Mouse (Mus musculus): ENCODE results near the gene Snapc5. TPM values are rescaled to one million over a fixed set of nuclear protein-coding genes. Genes with fewer than 3 reads are reported as not detected.

Snapc5 gene
- polyA plus RNA-seq, 1 experiment from 2014 or later: 25.6 TPM

DNA sequence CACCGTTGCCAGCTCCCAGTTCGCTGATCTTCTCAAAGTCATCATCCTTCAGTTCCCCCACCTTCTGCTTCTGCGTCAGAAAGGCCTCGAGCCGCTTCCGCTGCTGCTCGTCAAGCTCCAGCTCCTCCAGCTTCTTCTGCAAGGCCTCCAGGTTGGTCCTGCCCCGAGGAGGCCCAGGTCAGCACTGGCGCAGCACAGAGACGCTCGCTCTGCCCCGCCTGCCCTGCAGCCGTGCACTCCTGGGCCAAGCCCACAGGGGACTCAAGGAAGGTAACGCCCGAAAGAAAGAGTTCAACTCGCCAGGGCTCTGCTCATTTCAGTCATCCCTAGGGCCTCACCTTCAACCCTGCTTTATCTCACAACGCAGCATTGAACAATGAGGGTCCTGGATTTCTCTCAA lies 35.4 kb downstream of the Snapc5 start:
- DNase-seq: no peak

DNA sequence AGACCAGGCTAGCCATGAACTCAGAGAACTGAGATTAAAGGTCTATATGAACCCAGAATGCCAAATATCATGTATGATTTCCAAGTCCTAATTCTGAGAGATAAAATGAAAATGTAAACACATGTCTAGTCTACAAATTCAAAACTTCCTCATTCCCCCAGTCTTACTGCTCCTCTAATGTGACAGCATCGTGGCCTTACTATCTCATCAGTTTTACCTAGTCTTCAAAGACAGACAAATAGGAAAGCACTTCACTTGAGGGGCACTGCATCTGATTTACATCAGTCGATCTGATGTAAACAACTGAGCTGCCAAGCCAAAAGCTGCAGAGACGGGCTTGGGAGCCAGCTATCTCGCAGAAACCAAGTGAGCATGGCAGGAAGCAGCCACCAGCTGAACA lies 37.0 kb downstream of the Snapc5 start:
- H3K4me3 ChIP-seq (replicated peaks; ENCODE audit: low read depth, low read length): no peak overlapping the region
- no peak overlapping the region for H3K9ac ChIP-seq (replicated peaks; ENCODE audit: low read length)
- H3K4me1 ChIP-seq (ENCODE audit: control insufficient read depth, insufficient read depth, low read length): no peaks in the 10 kb centered on the region
- ATAC-seq (ENCODE audit: low FRiP score, low TSS enrichment) (no peak), DNase-seq (no peak)
- no peaks in the 10 kb centered on the region for H3K27me3 ChIP-seq (ENCODE audit: control insufficient read depth, insufficient read depth, low read length)
- no peak overlapping the region for H3K27ac ChIP-seq (replicated peaks; ENCODE audit: low read depth, low read length)
- 87% methylated on average over 4 of the region's 4 CpGs for WGBS
- H3K4me2 ChIP-seq (ENCODE audit: low read length): no peak overlapping the region
- H3K36me3 ChIP-seq (ENCODE audit: control insufficient read depth, insufficient read depth, low read length): peaks cover 13% of the 10 kb centered on the region; the same call in 1 of the 2 replicates
- H3K9me3 ChIP-seq (ENCODE audit: control insufficient read depth, low read length): no peaks in the 10 kb centered on the region

More for the DNA sequence above, 35.4 kb downstream of the Snapc5 start:
- Histone ChIP-seq H3K27ac (replicated peaks; ENCODE audit: low read depth, low read length) (no peak overlapping the region), H3K4me1 (ENCODE audit: control insufficient read depth, insufficient read depth, low read length) (no peaks in the 10 kb centered on the region), H3K4me2 (ENCODE audit: low read length) (no peak overlapping the region), H3K9ac (replicated peaks; ENCODE audit: low read length) (no peak overlapping the region), H3K4me3 (replicated peaks; ENCODE audit: low read depth, low read length) (no peak overlapping the region), H3K27me3 (ENCODE audit: control insufficient read depth, insufficient read depth, low read length) (no peaks in the 10 kb centered on the region), H3K36me3 (ENCODE audit: control insufficient read depth, insufficient read depth, low read length) (peaks cover 22% of the 10 kb centered on the region; the same call in 1 of the 2 replicates), H3K9me3 (ENCODE audit: control insufficient read depth, low read length) (no peaks in the 10 kb centered on the region)
- WGBS: 93% methylated on average over 17 of the region's 17 CpGs
- no peak for ATAC-seq (ENCODE audit: low FRiP score, low TSS enrichment)

GRCm38 (mm10) chr9:64216641-64217040 lies 37.6 kb downstream of the Snapc5 start:
- no peak overlapping the region for H3K4me3 ChIP-seq (replicated peaks; ENCODE audit: low read depth, low read length)
- no peaks in the 10 kb centered on the region for H3K27me3 ChIP-seq (ENCODE audit: control insufficient read depth, insufficient read depth, low read length)
- DNase-seq (no peak), ATAC-seq (ENCODE audit: low FRiP score, low TSS enrichment) (no peak)
- H3K27ac ChIP-seq (replicated peaks; ENCODE audit: low read depth, low read length): no peak overlapping the region
- H3K36me3 ChIP-seq (ENCODE audit: control insufficient read depth, insufficient read depth, low read length): peaks cover 11% of the 10 kb centered on the region; the same call in 1 of the 2 replicates
- H3K9ac ChIP-seq (replicated peaks; ENCODE audit: low read length): no peak overlapping the region
- 100% methylated on average over 2 of the region's 2 CpGs for WGBS
- H3K9me3 ChIP-seq (ENCODE audit: control insufficient read depth, low read length): no peaks in the 10 kb centered on the region
- no peak overlapping the region for H3K4me2 ChIP-seq (ENCODE audit: low read length)
- no peaks in the 10 kb centered on the region for H3K4me1 ChIP-seq (ENCODE audit: control insufficient read depth, insufficient read depth, low read length)

- H3K36me3 ChIP-seq (ENCODE audit: control insufficient read depth, insufficient read depth, low read length): no peaks in the 10 kb centered on the region
- no peak overlapping the region for H3K4me3 ChIP-seq (replicated peaks; ENCODE audit: low read depth, low read length)
- H3K4me1 ChIP-seq (ENCODE audit: control insufficient read depth, insufficient read depth, low read length): no peaks in the 10 kb centered on the region
- H3K4me2 ChIP-seq (ENCODE audit: low read length): no peak overlapping the region
- H3K9me3 ChIP-seq (ENCODE audit: control insufficient read depth, low read length): no peaks in the 10 kb centered on the region
- no peak overlapping the region for H3K9ac ChIP-seq (replicated peaks; ENCODE audit: low read length)
- no peak for DNase-seq
- ATAC-seq (ENCODE audit: low FRiP score, low TSS enrichment): no peak
- no peaks in the 10 kb centered on the region for H3K27me3 ChIP-seq (ENCODE audit: control insufficient read depth, insufficient read depth, low read length)
- H3K27ac ChIP-seq (replicated peaks; ENCODE audit: low read depth, low read length): no peak overlapping the region
These were observed 38.8 kb downstream of the Snapc5 start for GRCm38 (mm10) chr9:64217887-64218286.

DNA sequence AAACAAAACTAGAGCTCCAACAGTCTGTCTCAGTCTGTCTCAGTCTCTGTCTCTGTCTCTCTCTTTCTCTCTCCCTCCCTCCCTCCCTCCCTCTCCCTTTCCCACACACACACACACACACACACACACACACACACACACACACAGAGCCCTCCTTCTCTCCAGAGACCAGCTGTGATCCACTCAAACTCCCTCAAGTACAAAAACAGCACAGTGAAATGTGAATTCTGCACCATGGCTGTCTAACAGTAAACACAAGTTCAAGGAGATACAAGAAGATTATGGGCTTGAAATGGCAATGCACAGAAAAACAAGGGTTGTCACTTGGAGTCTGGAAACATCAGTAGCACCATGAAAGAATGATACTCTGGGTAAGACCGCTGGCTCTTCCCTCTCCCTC lies 40.2 kb downstream of the Snapc5 start:
- no peaks in the 10 kb centered on the region for H3K36me3 ChIP-seq (ENCODE audit: control insufficient read depth, insufficient read depth, low read length)
- DNase-seq (no peak), ATAC-seq (ENCODE audit: low FRiP score, low TSS enrichment) (no peak)
- H3K4me1 ChIP-seq (ENCODE audit: control insufficient read depth, insufficient read depth, low read length): no peaks in the 10 kb centered on the region
- no peak overlapping the region for H3K4me2 ChIP-seq (ENCODE audit: low read length)
- H3K27me3 ChIP-seq (ENCODE audit: control insufficient read depth, insufficient read depth, low read length): no peaks in the 10 kb centered on the region
- no peak overlapping the region for H3K4me3 ChIP-seq (replicated peaks; ENCODE audit: low read depth, low read length)
- WGBS: 59% methylated on average over 1 of the region's 1 CpGs
- no peak overlapping the region for H3K9ac ChIP-seq (replicated peaks; ENCODE audit: low read length)
- H3K9me3 ChIP-seq (ENCODE audit: control insufficient read depth, low read length): no peaks in the 10 kb centered on the region
- no peak overlapping the region for H3K27ac ChIP-seq (replicated peaks; ENCODE audit: low read depth, low read length)

- DNase-seq: no peak
- H3K9ac ChIP-seq (replicated peaks; ENCODE audit: low read length): no peak overlapping the region
These were observed 40.8 kb downstream of the Snapc5 start for GRCm38 (mm10) chr9:64219772-64220420.

GRCm38 (mm10) chr9:64220603-64221002 lies 41.5 kb downstream of the Snapc5 start:
- no peak overlapping the region for H3K4me3 ChIP-seq (replicated peaks; ENCODE audit: low read depth, low read length)
- 71% methylated on average over 1 of the region's 1 CpGs for WGBS
- no peak overlapping the region for H3K9ac ChIP-seq (replicated peaks; ENCODE audit: low read length)
- ATAC-seq (ENCODE audit: low FRiP score, low TSS enrichment) (no peak), DNase-seq (no peak)
- H3K27ac ChIP-seq (replicated peaks; ENCODE audit: low read depth, low read length): no peak overlapping the region
- no peaks in the 10 kb centered on the region for H3K9me3 ChIP-seq (ENCODE audit: control insufficient read depth, low read length)
- H3K4me2 ChIP-seq (ENCODE audit: low read length): no peak overlapping the region
- H3K27me3 ChIP-seq (ENCODE audit: control insufficient read depth, insufficient read depth, low read length): no peaks in the 10 kb centered on the region
- H3K4me1 ChIP-seq (ENCODE audit: control insufficient read depth, insufficient read depth, low read length): no peaks in the 10 kb centered on the region
- no peaks in the 10 kb centered on the region for H3K36me3 ChIP-seq (ENCODE audit: control insufficient read depth, insufficient read depth, low read length)

More at GRCm38 (mm10) chr9:64219772-64220420, 40.8 kb downstream of the Snapc5 start:
- WGBS: 86% methylated on average over 10 of the region's 10 CpGs
- Histone ChIP-seq H3K4me3 (replicated peaks; ENCODE audit: low read depth, low read length) (no peak overlapping the region), H3K9me3 (ENCODE audit: control insufficient read depth, low read length) (no peaks in the 10 kb centered on the region), H3K27me3 (ENCODE audit: control insufficient read depth, insufficient read depth, low read length) (no peaks in the 10 kb centered on the region), H3K27ac (replicated peaks; ENCODE audit: low read depth, low read length) (no peak overlapping the region), H3K4me2 (ENCODE audit: low read length) (no peak overlapping the region), H3K36me3 (ENCODE audit: control insufficient read depth, insufficient read depth, low read length) (no peaks in the 10 kb centered on the region), H3K4me1 (ENCODE audit: control insufficient read depth, insufficient read depth, low read length) (no peaks in the 10 kb centered on the region)
- no peak for ATAC-seq (ENCODE audit: low FRiP score, low TSS enrichment)

DNA sequence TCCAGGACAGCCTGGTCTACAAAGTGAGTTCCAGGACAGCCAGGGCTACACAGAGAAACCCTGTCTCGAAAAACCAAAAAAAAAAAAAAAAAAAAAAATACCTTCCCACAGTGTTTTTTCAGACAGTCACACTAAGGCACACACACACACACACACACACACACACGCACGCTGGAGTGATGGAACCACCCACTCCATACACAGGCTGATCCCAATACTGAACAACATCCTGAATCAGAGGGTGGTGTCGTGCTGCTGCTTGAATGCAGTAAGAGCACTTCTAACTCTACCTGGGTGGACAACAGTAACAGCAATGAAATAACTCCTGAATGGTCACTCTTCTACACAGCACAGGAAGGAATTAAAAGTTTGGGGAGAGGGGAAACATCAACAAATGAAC lies 42.4 kb downstream of the Snapc5 start:
- no peak overlapping the region for H3K4me3 ChIP-seq (replicated peaks; ENCODE audit: low read depth, low read length)
- no peak overlapping the region for H3K4me2 ChIP-seq (ENCODE audit: low read length)
- ATAC-seq (ENCODE audit: low FRiP score, low TSS enrichment): no peak
- H3K9ac ChIP-seq (replicated peaks; ENCODE audit: low read length): no peak overlapping the region
- 89% methylated on average over 4 of the region's 4 CpGs for WGBS
- no peak for DNase-seq
- H3K27ac ChIP-seq (replicated peaks; ENCODE audit: low read depth, low read length): no peak overlapping the region
- H3K4me1 ChIP-seq (ENCODE audit: control insufficient read depth, insufficient read depth, low read length): no peaks in the 10 kb centered on the region
- H3K27me3 ChIP-seq (ENCODE audit: control insufficient read depth, insufficient read depth, low read length): no peaks in the 10 kb centered on the region
- H3K9me3 ChIP-seq (ENCODE audit: control insufficient read depth, low read length): no peaks in the 10 kb centered on the region
- no peaks in the 10 kb centered on the region for H3K36me3 ChIP-seq (ENCODE audit: control insufficient read depth, insufficient read depth, low read length)

DNA sequence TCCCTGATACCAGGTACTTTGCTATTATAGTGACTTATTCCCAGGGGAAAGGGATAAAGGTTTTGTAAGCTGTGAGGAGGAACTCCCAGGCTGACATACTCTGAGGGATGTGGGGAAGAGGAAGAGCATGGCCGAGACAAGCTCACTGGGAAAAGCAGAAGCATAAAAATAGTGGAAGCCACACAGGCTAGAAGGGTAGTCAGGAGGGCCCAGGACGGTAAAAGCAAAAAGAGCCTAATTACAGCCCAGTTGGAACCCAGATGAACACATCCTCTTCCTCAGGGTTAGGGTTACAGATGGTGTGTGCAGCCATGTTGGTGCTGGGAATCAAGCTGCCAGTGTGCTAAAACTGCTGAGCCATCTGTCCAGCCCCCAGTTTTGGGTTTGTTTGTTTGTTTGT lies 43.0 kb downstream of the Snapc5 start:
- H3K36me3 ChIP-seq (ENCODE audit: control insufficient read depth, insufficient read depth, low read length): no peaks in the 10 kb centered on the region
- no peaks in the 10 kb centered on the region for H3K9me3 ChIP-seq (ENCODE audit: control insufficient read depth, low read length)
- H3K27ac ChIP-seq (replicated peaks; ENCODE audit: low read depth, low read length): no peak overlapping the region
- ATAC-seq (ENCODE audit: low FRiP score, low TSS enrichment) (no peak), DNase-seq (no peak)
- H3K4me2 ChIP-seq (ENCODE audit: low read length): no peak overlapping the region
- H3K4me1 ChIP-seq (ENCODE audit: control insufficient read depth, insufficient read depth, low read length): no peaks in the 10 kb centered on the region
- no peak overlapping the region for H3K4me3 ChIP-seq (replicated peaks; ENCODE audit: low read depth, low read length)
- 77% methylated on average over 2 of the region's 2 CpGs for WGBS
- no peak overlapping the region for H3K9ac ChIP-seq (replicated peaks; ENCODE audit: low read length)
- H3K27me3 ChIP-seq (ENCODE audit: control insufficient read depth, insufficient read depth, low read length): no peaks in the 10 kb centered on the region
